Mouse (Mus musculus): ENCODE results near the gene Itsn1. TPM values are rescaled to one million over a fixed set of nuclear protein-coding genes. Genes with fewer than 3 reads are reported as not detected.

The Itsn1 gene
- polyA plus RNA-seq, 1 experiment, result 35.8 TPM

DNA sequence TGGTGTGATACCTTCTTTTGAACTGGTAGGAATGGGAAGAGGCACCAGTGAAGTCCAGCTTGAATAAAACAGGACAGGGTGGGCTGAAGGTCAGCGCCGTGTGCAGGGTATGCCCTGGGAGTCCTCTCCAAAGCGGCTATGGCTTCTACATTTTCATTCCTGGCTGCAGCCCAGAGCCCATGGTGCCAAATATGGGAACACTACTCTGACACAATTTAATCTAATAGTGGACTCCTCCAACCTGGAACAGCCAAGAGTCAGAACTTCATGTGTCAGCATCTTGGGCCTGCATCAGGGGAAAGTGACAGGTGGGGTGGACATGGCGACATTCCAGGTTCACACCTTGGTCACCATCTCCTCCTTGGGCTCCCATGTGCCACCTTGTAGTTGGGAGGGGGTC is 147.4 kb downstream of the Itsn1 start:
- TF ChIP-seq GATA1 (IDR thresholded peaks at IDR 0.05; ENCODE audit: low read length), result no peak

DNA sequence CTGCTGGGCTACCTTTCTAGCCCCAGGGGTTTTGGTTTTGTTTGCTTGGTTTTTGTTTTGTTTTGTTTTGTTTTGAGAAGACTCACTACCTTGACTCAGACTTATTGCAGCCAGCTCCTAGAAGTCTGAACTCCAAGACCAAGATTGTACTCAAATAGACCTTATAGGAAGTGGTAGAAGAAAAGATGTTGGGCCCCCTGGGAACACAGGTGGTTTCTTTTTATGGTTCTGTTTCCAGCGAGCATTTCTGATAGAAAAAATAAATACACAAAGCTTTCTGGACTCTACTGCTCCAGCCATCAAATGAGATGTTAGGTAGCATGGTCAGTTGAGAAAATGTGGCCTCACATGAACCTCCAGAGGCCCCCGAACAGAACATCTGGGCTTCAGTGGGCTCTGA is 150.0 kb downstream of the Itsn1 start:
- TF ChIP-seq GATA1 (IDR thresholded peaks at IDR 0.05; ENCODE audit: low read length), result no peak

- TF ChIP-seq GATA1 (IDR thresholded peaks at IDR 0.05; ENCODE audit: low read length), result no peak
Observed at GRCm38 (mm10) chr16:91880869-91881767, 152.0 kb downstream of the Itsn1 start.

- no peak for TF ChIP-seq GATA1 (IDR thresholded peaks at IDR 0.05; ENCODE audit: low read length)
Observed at GRCm38 (mm10) chr16:91882168-91882859, 153.2 kb downstream of the Itsn1 start.

DNA sequence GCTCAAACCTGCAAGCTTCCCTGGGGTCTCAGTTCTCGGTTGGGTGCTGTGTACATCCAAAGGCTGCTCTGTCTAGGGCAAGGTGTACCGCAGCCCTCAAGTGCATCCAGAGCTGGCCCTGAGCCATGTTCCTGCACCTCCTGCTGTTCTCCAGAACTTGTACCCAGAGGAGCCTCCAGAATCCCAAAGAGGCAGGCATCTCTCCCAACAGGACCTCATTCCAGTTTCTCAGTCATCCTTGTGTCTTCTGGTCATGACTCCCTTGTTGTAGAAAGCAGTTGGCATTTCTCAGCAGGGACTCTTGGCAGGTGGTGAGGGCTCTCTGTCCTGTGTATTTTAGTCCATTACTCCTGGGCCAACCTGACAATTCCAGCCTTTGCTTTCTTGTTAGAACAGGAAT is 154.6 kb downstream of the Itsn1 start:
- no peak for TF ChIP-seq GATA1 (IDR thresholded peaks at IDR 0.05; ENCODE audit: low read length)

- no peak for TF ChIP-seq GATA1 (IDR thresholded peaks at IDR 0.05; ENCODE audit: low read length)
Observed at GRCm38 (mm10) chr16:91884196-91884595, 155.1 kb downstream of the Itsn1 start.

- no peak for TF ChIP-seq GATA1 (IDR thresholded peaks at IDR 0.05; ENCODE audit: low read length)
Observed at GRCm38 (mm10) chr16:91885389-91886122, 156.5 kb downstream of the Itsn1 start.

DNA sequence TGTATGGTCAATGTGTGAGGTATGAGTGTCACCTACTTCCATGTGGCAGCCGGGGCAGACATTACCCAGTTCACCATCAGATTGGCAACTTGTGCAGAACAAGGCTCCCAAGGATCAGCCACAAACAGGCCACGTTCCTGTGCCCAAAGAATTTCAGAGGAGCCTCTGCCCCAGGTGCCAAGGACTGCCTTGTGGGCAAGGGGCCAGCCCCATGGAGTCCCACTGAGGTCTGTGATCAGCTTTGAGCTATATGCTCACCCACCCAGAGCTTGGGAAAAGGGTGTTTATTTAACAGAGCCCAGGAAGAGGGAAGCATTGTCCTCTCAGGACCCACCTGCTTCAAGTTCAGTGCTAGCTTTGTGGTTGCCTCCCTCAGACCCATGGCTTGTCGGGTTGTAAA is 159.3 kb downstream of the Itsn1 start:
- TF ChIP-seq GATA1 (IDR thresholded peaks at IDR 0.05; ENCODE audit: low read length), result no peak

DNA sequence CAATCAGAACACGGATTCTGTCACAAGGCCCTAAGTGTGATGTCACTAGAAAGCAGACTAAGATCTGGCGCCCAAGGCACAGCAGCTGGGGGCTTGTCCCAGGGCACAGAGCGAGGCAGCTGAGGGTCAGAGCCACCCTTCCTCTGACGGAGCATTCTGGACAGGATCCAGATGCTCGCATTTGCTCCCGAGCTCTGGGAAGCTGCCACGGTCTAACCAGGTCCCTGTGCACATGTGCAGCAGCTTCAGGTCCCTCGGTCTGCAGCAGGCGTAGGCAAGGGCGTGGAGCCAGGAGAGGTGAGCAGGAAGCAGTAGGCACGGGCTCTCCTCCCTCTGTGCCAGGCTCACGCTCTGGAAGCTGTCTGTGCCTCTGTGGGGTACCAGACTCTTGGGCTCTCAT is 160.8 kb downstream of the Itsn1 start:
- TF ChIP-seq GATA1 (IDR thresholded peaks at IDR 0.05; ENCODE audit: low read length), result no peak

GRCm38 (mm10) chr16:91891218-91891617 is 162.1 kb downstream of the Itsn1 start:
- no peak for TF ChIP-seq GATA1 (IDR thresholded peaks at IDR 0.05; ENCODE audit: low read length)

- no peak for TF ChIP-seq GATA1 (IDR thresholded peaks at IDR 0.05; ENCODE audit: low read length)
Observed at GRCm38 (mm10) chr16:91896426-91896830, 167.3 kb downstream of the Itsn1 start.

GRCm38 (mm10) chr16:91898850-91899848 is 170.1 kb downstream of the Itsn1 start:
- no peak for TF ChIP-seq GATA1 (IDR thresholded peaks at IDR 0.05; ENCODE audit: low read length)

DNA sequence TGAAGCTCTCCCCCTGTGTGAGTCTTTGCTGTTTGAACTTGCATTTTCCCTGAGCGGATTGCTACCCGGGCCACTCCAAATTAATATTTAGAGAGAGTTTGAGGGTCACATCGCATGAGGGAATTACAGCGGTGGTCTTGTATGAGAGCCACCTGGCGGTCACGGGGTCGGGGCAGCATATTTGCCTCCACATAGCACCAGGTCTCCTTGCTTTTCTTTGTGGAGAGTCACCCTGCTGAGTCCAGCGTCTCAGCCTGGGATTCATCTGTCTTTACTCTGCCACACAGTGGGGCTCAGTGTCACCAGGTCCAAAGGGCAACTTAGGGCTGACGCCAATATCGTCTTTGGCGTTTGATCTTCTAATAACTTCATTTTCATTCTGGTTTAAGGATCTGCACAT is 171.2 kb downstream of the Itsn1 start:
- TF ChIP-seq GATA1 (IDR thresholded peaks at IDR 0.05; ENCODE audit: low read length), result no peak

- TF ChIP-seq GATA1 (IDR thresholded peaks at IDR 0.05; ENCODE audit: low read length), result no peak
Observed at GRCm38 (mm10) chr16:91903801-91904506, 174.9 kb downstream of the Itsn1 start.
